Mouse (Mus musculus) layer of hippocampus, postnatal 14 days (tissue): ENCODE data around the gene Mcm7. TPM values are rescaled to one million over a fixed set of nuclear protein-coding genes. Genes with fewer than 3 reads are reported as not detected.

Experiments
- DNase-seq, 2 experiments: peaks; one replicate each; pipeline ENCODE4 v3.0.0; 2021 to 2022; ENCODE audit warnings: low spot score in 2 of 2, mixed read lengths in 1 of 2
- microRNA-seq, 2 experiments: library from miRNA; unstranded; fragments of <30 nt; microRNA quantifications; one replicate each; pipeline ENCODE4 v1.2.0; 2021
- total RNA-seq, 2 experiments: library from RNA; stranded (reverse); gene quantifications; 2 replicates each; pipeline ENCODE4 v1.2.3; 2021

The Mcm7 gene
- total RNA-seq, 2 experiments from 2014 or later = 21.3 to 21.8 TPM

DNA sequence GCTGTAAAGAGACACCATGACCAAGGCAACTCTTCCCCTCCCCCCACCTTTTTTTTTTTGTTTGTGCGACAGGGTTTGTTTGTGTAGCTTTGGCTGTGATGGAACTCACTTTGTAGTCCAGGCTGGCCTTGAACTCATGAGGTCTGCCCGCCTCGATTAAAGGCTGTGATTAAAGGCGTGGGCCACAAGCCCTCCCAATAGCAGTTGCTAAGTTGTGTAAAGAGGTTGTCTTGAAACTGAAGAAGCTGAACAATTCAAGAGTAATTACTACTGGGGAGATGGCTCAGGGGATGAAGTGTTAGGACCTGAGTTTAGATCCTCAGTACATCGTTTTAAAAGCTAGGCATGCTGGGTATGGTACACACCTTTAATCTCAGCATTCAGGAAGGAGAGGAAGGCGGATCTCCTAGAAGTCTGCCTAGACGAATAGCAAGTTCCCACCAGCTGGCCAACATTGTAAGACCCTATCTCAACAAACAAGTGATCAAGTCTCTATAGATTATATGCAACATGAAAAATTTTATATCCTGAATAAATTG, 11.9 kb downstream of the Mcm7 start:
- no peak for DNase-seq

DNA sequence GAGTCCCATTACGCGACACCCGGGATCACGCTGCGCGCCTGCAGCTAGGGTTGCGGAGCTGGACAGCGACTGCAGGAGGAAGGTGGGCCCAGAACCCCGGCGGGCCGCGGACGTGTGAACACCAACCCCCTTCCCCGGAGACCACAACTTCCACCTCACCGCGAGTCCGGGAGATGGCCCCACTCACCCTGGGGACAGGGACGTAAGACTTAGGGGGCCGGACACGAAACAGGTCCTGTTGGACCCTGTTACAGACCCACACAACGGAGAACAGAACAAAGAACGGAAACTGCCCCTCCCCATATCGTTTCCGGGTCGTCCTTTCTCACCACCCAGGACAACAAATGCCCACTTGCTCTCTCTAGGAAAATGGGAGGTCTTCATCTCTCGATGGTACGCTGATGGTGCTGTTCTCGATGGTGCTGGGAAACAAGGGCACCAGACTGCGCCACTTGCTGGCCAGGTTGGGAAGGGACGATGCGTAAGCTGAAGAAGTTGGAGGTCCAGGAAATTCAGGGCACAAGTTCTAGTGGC, 16.7 kb downstream of the Mcm7 start, which contains the start of gene Zfp113:
Zfp113 (minus strand) TSS at position 302 of the 534 bp plus-strand sequence.
- DNase-seq = peak; percentile 89 to 95

DNA sequence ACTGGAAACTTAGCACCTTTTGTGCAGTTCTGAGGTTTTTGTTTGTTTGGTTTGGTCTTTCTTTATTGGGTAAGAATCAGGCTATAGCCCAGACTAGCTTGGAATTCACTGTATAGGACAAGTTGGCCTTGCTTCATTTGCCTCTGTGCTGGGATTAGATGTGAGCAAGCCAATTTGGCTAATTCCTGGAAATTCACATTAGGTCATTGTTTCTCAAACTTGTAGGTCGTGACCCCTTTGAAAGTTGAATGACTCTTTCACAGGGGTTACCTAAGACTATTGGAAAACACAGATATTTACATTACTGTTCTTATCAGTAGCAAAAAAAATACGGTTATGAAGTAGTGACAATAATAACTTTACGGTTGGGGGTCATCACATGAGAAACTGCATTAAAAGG, 17.8 kb downstream of the Mcm7 start:
- no peak for DNase-seq

DNA sequence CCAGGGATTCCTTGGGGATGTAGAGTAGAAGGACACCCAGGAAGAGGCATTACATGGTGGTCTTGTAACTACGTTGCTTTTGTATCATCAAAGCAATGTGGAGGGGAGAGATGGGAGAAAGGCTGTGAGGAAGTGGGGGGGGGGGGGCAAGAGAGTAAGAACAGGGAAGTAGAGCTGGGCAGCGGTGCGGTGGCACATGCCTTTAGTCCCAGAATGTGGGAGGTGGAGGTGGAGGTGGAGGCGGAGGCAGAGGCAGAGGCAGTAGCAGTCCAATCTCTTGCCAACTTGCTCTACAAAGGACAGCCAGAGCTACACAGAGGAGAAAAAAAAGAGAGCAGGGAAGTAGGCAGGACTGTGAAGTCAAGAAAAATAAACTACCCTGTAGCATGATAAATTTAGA, 33.6 kb downstream of the Mcm7 start:
- no peak for DNase-seq

DNA sequence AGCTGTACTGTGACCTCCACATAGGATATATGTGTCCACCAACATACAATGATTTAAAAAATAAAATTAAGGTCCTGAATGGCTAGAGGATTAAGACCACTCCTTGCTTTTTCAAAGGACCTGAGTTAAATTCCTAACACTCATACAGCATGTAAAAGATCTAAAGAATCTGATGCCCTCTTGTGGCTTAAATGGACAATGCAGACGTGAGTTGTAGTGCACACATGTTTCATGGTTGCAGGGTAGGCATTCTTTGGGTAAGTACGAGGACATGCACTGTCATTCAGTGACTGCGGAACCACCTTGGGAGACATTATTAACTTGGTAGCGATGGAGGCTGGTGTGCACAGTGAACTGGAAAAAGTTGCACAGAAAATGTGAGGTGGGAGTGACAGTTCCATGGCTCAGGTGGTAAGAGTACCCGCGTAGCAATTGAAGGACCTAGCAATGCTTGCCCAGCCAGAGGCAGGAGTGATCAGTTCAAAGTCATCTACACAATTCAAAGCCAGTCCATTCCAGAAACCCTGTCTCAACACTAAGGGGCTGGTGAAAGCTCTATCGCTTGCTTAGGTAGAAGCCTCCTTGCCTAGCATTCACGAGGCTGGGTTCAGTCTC, 34.2 kb downstream of the Mcm7 start:
- DNase-seq = peak in 1 of 2 experiments; percentile 30

DNA sequence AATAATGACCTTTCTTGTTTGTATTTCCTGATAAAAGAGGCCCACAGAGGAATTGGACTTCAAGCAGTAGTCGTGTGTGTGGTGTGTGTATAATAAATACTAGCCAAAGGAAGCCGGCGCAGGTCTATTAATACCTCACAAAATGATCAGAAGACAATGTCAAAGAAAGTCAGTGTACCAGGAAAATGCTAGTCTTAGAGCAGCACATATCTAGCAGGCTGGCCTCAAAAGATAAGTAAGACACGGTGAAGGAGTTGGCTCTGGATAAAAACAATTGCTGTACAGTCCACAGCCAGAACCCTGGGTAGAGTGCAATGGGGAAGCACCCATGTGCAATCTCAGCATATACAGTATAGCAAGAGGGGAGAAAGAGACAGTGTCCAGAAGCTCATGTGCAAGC, 35.0 kb downstream of the Mcm7 start:
- DNase-seq = no peak

DNA sequence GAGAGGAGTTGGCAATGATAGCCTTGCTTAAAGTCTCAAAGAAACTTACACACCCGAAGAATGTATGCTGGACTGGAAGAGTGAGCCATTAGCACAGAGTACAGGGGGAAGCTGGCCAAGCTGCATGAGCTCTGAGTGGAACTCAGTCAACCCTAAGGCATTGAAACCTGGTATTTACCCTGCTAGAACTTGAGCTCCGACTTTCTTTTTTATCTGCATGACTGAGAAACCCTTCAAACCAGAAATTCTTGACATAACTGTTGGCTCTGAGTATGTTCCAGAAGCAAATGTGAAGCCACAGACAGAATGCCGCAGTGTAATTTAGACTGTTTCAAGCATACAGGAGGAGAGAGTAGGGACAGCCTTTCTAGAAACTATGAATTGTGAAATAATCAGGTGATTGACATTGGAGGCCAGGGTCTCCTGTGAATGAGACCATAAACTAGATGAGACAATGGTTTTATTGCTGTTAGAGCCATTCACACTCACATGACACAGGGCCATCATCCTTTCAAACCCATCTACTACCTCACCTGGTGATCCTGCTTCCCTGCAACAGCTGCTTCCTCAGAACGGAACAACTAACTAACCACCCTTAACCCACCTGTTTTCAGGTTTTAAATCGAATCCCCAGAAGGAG, 39.7 kb downstream of the Mcm7 start:
- no peak for DNase-seq

DNA sequence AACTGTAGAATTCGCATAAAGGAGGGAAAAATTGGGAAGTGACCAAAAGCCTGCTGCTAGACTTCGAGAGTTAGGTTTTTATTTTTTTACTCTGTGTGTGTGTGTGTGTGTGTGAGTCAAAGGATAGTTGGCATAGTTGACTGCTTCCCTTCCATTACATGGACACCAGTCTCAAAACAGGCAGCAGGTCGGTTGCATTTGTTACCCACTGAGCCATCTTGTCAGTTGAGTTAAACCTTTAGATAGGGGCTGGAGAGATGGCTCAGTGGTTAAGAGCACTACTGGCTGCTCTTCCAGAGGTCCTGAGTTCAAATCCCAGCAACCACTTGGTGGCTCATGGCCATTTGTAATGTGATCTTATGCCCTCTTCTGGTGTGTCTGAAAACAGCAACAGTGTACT, 54.2 kb downstream of the Mcm7 start:
- no peak for DNase-seq

DNA sequence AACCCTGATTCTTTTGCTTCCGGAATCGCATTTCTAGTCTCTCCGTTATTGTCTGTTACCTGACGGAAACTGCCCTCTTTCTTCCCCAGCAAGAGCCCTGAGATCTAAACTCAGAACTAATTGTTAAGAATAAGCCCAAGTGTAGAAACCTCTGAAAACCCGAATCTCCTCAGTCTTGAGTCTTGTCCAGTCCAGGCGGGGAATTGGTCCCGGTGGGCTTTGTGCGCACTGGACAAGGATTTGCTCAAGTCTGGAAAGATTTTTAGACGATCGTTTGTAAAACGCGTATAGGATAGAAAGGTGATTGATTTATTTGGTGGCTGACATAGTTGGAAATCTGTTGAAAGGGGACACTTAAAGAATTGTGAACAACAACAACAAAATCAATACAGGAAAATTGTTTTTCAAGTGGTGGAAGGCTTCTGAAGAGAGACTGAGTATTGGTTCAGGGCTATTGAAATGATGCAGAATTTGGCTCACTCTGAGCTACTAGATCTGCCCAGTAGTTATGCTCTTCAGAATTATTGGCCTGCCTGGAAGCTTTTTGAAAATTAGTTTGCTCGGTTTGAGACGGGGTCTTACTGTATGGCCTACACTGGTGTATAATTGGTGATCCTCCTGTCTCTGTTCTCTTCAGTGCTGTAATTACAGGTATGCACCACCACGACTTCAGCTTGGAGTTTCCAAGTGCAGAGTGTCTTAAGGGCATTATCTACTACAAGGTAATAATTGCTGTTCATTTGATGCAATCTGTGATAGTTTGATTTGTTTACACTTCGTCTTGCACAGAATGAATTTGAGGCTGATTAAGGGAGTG, 54.8 kb downstream of the Mcm7 start:
- DNase-seq = no peak

DNA sequence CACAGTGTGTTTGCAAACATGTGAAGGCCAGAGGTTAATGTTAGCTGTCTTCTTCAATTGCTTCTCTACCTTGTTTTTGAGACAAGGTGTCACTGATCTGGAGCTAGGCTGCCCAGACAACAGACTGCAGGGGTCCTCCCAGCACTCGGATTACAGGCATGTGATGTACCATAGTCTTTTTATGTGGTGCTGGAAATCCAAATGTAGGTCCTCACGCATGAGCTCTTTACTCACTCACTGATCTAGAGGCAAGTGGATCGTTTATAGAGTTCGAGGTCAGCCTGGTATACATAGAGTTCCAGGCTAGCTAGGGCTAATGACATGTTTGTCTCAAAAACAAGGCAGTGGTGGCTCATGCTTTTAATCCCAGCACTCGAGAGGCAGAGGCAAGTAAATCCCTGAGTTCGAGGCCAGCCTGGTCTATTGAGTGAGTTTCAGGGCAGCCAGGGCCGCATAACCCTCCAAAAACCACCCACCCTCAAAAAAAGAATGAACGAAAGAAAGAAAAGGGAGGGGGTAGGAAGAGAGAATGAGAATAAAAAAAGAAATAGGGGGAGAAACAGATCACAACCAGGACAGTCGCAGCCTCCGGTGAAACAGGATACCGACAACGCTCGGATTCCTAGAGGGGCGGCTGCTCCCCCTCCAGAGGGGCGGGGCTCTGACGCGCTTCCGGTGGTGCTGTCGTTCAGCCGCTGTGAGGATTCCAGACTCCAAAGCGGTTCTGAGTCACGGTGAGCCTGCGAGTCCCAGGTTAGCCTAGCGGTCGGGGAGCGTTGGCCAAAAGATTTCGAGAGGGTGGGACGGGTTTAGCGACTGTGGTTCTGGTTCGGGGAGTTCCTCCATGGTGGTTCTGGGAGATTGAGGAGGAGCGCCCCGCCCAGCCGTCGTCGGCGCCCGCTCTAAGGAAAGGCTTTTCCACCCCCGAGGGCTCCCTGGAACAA, 55.7 kb downstream of the Mcm7 start, which contains the start of gene Zscan21:
Zscan21 (plus strand) TSS at position 649 of the 944 bp plus-strand sequence.
- DNase-seq = peak; percentile 82 to 91

Small RNA genes within 50 kb of the gene (microRNA-seq; reads per million reads assigned to microRNA genes)
- 687 to 992 reads per million in 2 experiments for gene Mir106b
- 88.4 to 112 reads per million in 2 experiments for gene Mir25
- gene Mir93 = 4,079 to 4,811 reads per million in 2 experiments

Other genes starting within 250 kb of the Mcm7 start
- 10 to 100 TPM; 25.4 to 25.7 TPM for gene Gjc3, start 209.3 kb downstream of the Mcm7 start, total RNA-seq
- gene Azgp1, start 190.9 kb downstream of the Mcm7 start, total RNA-seq = not detected
- not detected for gene Smok3a, start 151.2 kb downstream of the Mcm7 start, total RNA-seq
- not detected for gene Smok3b, start 151.0 kb downstream of the Mcm7 start, total RNA-seq
- not detected for gene Smok3c, start 119.2 kb downstream of the Mcm7 start, total RNA-seq
- gene Zkscan1, start 87.3 kb downstream of the Mcm7 start, total RNA-seq = 10 to 100 TPM; 42.8 to 44.7 TPM
- 10 to 100 TPM; 18.2 to 18.3 TPM for gene Zscan21, start 55.5 kb downstream of the Mcm7 start, total RNA-seq
- gene Zfp113, start 16.7 kb downstream of the Mcm7 start, total RNA-seq = 10 to 100 TPM in 1 of 2 experiments, 1 to 10 TPM in 1; 9.5 to 13.3 TPM
- 100 to 1,000 TPM; 132 to 144 TPM for gene Cops6, start 11.4 kb downstream of the Mcm7 start, total RNA-seq
- gene Ap4m1, start 420 bp downstream of the Mcm7 start, total RNA-seq = 10 to 100 TPM; 23.7 to 26.6 TPM
- gene Taf6, start 15.0 kb upstream of the Mcm7 start, total RNA-seq = 10 to 100 TPM; 33.8 to 36.0 TPM
- gene Cnpy4, start 15.1 kb upstream of the Mcm7 start, total RNA-seq = 10 to 100 TPM; 13.0 to 15.9 TPM
- gene Mblac1, start 21.9 kb upstream of the Mcm7 start, total RNA-seq = 10 to 100 TPM; 10.1 to 11.7 TPM
- gene Nxpe5, start 53.5 kb upstream of the Mcm7 start, total RNA-seq = under 1 TPM in 1 of 2 experiments, not detected in 1; 0.17 TPM
- 10 to 100 TPM; 64.5 to 66.6 TPM for gene Lamtor4, start 83.1 kb upstream of the Mcm7 start, total RNA-seq
- gene BC037034, start 91.6 kb upstream of the Mcm7 start, total RNA-seq = 10 to 100 TPM; 72.5 to 79.9 TPM
- gene Gal3st4, start 100.4 kb upstream of the Mcm7 start, total RNA-seq = 1 to 10 TPM; 2.3 to 4.0 TPM
- gene Gm43720, start 107.5 kb upstream of the Mcm7 start, total RNA-seq = under 1 TPM in 1 of 2 experiments, not detected in 1; 0.07 TPM
- 1 to 10 TPM; 6.7 to 8.2 TPM for gene Gpc2, start 107.6 kb upstream of the Mcm7 start, total RNA-seq
- 1 to 10 TPM; 2.2 to 2.9 TPM for gene Stag3, start 107.8 kb upstream of the Mcm7 start, total RNA-seq
- not detected for gene Pvrig, start 169.5 kb upstream of the Mcm7 start, total RNA-seq